Mouse (Mus musculus) inflammation-experienced regulatory T-cells, adult 6 months (primary cell): Measurements from ENCODE around the gene Ube3c. TPM values are rescaled to one million over a fixed set of nuclear protein-coding genes. Genes with fewer than 3 reads are reported as not detected.
A peak's percentile ranks its signal among the peaks of the same experiment; 100 is the strongest.
"Not testable (repeated sequence)": the region's sequence is repeated elsewhere in the genome, so short reads cannot be mapped to it uniquely, and the experiment has no call there.

ENCODE experiments used
- ATAC-seq: one replicate; pipeline ENCODE4 v1.8.0; 2017
- polyA plus RNA-seq, 3 experiments: library from polyadenylated mRNA; unstranded; fragments of 100-300 nt; shearing (Covaris generic); gene quantifications; one replicate each; pipeline ENCODE4 v1.2.1; 2017

Gene Ube3c
- 10 to 100 TPM; 16.3 to 23.7 (median 21.3) TPM for polyA plus RNA-seq

DNA sequence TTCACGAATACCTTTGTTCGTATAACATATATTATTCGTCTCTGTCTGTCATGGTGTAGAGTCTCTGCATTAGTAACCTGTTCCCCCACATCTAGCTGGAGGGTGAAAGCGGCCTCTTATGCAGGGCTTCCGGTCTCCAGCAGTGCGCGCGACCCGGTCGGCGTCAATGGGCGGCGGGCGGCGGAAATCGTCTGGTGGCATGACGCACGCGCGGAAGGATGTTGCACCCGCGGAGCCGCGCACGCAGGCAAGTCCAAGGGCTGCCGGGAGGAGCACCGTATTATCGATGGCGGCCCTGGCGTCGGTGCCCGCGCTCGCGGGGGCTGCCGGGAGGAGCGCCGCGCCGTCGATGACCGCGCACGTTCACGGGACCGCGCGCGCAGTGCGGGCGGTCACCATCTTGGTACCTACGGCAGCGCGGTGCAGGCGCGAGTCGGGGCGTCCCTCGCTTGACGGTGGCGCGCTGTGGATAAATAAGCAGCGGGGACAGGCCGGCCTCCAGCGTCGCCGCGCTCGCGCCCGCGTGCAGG is at the start of gene Ube3c:
TSS of gene Ube3c (plus strand) at position 395 of the 530 bp plus-strand sequence.
- peak; percentile 92 for ATAC-seq

DNA sequence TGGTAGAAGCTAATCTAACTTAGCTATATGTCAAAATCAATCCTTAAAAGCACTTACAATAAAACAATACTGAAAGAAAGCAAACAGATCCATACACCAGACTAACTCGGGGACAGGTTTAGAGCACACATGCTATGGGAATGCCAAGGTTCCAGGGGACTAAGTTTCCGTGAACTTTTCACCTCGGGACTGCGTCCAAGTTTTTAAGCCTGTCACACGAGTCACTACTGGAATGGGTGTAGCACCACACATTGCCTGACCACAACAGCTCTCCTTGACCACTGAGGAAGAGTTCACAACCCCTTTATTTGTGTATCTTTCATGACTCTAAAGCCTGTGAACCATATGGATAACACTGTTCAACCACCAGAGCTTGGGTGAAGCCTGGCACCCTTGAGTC is 8.9 kb upstream of the Ube3c start:
- ATAC-seq, result no peak

DNA sequence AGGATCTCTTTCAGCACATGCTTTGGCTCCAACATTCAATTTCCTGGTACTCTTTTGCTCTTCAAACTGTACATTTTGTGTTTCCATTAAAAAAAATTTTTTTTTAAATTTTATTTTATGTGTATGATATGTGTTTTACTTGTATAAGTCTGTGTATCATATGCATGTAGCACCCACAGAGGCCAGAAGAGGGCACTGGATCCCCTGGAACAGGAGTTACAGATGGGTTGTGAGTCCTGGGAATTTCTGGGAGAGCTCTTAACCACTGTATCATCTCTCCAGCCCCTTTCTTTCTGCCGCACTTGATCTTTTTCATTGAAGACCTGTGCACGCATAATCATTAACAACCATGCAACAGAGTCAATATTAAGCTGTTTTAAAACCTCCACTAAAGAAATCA is 8.4 kb upstream of the Ube3c start:
- no peak for ATAC-seq

DNA sequence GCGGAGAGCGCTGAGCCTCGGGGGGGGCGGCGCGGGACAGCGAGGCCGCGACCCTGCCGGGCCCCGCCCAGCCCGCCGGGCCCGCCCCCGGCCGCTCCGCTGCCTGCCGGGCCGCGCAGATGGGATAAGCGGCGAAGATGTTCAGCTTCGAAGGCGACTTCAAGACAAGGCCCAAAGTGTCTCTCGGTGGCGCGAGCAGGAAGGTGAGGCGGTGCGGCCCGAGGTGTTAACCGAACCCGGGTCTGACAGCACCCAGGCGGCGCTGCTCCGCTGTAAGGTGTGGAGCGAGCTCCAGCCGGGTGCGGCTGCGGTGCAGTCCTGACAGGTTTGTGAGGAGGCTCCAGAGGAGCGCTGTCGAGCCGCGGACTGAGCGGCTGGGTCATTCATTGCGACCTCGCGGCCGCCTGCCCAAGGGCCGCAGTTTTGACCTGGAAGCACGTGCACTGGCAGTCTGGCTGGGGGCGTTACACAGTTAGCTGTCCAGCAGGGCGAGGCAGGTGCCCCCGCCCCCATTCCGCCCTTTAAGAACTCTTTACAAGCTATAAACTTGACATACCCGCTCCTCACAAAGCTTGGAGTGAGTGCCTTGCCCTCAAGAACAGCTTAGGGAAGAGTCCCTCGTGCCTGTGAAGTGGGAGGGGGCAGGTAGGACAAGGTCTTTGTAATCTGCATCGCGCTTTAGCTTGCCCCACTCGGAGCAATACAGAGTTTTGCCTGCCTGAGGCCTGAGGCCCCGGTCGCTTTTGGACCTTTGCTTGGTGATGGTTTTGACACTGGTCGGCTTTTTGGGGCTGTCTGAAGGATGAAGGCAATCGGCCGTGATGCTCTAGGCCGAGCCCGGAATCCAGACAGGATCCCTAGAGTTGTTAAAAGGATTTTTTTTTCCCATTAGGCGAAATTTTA is 587 bp downstream of the Ube3c start:
- peak; percentile 23 for ATAC-seq

DNA sequence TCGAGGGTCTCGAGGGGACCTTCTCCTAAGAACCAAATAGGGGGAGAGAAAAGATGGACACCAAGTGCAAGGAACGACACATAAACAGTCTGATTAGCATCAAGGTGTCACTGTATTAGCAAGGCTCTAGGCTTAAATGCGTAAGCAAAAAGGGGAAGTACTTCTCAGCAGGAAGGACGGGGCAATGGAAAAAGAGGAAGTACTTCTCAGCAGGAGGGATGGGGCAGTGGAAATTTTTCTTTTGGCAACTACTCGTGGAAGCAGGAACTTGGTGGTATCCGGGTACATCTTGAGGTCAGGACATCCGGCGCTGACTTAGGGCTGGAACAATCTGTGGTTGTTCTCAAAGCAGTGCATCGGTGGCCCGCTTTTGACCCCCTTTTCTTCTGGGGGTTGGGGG is 5.2 kb downstream of the Ube3c start:
- not testable (repeated sequence) for ATAC-seq

DNA sequence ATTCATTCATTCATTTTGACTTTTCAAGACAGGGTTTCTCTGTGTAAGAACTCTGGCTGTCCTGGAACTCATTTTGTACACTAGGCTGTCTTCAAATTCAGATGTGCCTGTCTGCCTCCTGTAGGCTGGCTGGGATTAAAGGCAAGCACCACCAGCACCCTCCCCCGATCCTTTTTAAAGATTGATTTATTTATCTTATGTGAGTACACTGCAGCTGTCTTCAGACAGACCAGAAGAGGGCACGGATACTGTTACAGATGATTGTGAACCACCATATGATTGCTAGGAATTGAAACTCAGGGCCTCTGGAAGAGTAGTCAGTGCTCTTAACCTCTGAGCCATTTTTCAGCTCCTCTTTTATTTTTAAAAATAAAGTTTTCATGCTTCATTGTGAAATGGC is 6.0 kb downstream of the Ube3c start:
- no peak for ATAC-seq

DNA sequence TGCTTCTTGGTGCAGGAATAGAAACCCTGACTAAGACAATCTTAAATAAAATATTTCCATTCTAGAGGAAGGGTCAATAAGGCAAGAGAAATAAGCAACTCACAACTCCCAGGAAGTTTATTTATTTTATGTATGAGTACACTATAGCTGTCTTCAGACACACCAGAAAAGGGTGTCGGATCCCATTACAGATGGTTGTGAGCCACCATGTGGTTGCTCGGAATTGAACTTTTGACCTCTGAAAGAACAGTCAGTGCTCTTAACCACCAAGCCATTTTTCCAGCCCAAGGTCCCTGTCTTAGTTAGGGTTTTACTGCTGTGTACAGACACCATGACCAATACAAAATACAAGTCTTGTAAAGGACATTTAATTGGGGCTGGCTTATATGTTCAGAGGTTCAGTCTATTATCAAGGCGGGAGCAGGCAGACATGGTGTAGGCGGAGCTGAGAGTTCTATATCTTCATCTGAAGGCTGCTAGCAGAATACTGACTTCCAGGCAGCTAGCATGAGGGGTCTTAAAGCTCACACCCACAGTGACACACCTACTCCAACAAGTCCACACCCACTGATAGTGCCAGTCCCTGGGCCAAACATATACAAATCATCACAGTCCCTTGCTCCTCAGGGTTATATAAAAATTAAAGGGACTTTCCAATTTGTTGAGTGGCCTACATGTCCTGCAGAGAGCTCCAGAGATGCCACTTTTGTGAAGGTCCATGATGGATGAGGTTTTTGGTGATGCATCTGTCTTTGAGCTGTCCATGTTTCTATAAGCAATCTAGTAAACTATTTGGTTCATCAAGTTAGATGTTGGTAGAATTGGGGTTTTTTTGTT is 9.0 kb downstream of the Ube3c start:
- no peak for ATAC-seq

DNA sequence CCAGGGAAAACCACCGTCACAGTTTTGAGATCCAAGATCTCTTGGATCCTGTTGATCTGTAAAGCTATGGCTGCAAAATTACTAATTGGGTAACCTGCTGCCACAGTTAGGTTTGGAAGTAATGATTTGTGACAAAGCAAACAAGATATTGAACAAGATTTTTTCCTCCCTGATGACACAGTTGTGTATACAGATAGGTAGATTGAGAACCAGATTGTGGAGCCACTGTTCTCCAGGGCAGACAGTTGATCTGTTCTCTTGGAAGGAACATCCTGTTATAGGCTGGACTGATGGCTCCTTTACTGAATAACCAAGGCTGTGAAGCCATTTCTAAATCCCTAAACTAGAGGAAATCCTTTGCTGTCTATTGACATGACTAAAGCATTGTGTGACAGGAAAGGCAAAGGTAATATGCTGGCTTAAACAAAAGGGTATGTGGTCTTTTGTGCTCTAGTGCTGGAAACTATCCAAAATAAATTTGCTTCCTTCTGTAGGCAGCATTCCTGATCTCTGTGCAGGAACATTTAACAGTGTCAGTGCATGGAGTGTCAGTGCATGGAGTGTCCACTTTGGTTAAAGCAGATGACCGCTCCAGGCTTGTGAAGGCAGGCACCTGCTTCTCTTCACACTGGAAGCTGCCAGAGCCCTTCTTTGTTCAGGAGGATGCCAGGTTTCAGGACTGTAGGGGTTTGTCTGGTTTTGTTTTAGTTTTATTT is 15.0 kb downstream of the Ube3c start:
- no peak for ATAC-seq

DNA sequence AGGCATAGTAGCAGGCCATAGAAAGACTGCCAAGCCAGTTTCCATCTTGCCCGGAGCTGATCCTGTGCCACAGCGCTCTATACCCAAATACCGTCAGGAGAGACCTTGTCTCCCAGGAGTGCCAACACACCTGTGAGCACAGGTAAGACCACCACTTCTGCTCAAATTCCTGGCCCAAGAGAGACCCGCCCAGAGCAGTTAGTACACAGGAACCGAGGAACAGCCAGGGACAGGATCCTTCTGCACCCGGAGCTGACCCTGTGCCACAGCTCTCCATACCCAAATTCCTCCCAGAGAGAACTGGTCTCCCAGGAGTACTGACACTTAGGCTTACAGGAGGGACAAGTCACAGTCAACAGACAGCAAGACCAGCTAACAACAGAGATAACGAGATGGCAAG is 23.1 kb downstream of the Ube3c start:
- ATAC-seq, result not testable (repeated sequence)

DNA sequence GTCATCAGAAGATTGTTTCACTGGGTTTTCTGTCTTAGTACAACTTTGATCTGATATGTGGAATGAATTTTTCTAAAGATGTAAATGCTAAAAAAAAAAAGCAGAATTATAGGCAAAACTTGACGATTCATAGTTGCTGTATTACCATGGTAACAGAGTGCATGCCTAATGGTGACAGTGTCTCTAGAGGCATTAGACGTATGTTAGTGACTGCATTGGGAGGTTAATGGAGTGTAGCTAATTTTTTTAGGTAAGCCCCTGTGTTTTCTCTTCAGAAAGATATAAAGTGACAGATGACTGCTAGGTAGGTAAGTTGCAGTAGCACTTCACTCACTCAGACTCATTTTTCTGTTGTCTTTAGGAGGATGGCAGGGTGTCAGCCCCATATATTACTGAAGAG is 37.5 kb downstream of the Ube3c start:
- ATAC-seq, result no peak

DNA sequence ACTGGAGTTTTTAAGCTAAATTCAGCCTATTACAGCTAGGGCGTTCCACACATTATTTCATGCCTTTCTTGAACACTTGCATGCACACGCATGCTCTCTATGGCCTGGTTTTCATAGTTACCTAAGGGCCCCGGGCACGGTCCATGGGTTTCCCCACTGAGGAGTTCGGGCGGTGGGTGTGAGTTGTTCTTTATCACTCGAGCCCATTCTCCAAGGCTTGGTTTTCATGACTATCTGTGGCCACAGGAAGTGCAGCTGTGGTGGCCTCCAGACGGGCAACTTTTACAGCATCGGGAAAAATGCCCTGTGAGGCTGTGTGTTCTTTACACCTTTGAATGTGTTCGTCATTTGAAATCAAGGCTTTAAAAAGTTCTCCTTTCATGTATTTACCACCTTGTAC is 56.6 kb downstream of the Ube3c start:
- no peak for ATAC-seq

DNA sequence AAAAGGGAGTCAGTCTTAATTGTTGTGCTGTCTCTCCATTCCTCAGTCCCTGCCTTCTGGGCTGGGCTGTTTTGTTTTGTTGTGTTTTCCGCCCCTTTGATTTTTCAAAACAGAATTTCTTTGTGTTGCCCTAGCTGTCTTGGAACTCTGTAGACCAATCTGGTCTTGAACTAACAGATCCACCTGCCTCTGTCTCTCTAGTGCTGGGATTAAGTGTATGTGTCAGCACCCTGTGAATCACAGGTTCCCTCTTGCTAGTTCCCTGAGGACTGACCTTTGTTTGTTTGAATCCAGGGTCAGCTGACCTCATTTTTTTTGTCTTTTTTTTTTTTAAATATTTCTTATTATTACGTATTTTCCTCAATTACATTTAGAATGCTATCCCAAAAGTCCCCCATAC is 60.9 kb downstream of the Ube3c start:
- no peak for ATAC-seq

DNA sequence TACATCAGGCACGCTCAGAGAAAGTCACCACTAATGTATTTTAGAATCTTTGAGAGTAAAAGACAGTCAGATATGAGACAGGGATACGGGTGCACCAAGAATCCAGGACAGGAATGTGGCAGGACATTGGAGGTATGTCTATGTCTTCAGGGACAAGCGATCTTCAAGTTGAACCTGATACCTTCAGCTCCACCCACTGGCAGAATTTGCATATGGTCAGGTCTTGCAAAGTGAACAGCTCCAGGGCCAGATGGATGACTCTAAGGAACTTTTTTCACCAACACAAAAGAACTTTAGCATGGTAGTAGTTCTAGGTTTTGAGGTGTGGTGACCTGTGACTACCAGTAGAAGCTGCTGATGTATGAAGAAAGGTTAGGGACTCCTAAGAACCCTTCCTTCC is 62.7 kb downstream of the Ube3c start:
- no peak for ATAC-seq

DNA sequence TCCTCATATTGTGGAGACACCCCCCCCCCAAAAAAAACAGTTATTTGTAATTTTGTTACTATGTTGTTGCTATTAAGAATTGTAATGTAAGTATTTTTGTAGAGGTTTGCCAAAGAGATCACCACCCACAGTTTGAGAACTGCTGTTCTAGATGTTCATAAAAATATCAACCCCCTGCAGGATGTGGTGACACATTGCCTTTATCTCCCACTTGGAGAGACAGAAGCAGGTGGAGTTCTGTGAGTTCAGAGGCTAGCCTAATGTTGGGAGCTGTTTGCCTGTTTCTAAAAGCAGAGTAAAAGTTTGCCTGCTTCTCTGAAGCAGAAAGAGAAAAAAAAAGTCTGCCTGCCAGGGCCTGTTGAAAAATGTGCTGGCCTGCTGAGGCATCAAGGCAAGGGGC is 67.3 kb downstream of the Ube3c start:
- ATAC-seq, result no peak

DNA sequence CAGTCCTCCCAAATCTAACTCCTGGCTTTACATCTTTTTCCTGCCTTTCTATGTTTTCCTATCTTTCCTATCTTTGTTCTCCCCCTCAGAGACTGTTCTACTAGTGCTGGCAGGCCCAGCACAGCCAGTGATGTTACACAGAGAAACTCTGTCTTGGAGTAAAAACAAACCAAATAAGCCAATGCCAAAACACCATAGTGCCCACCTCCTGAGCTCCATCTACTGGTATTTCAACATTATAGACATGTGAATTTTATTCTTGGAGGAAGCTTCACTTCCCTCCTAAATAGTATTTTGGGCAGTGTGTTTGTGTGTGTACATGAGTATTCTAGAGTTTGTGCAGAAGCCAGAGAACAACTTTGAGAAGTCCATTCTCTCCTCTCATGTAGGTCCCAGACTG is 67.8 kb downstream of the Ube3c start:
- ATAC-seq, result no peak

DNA sequence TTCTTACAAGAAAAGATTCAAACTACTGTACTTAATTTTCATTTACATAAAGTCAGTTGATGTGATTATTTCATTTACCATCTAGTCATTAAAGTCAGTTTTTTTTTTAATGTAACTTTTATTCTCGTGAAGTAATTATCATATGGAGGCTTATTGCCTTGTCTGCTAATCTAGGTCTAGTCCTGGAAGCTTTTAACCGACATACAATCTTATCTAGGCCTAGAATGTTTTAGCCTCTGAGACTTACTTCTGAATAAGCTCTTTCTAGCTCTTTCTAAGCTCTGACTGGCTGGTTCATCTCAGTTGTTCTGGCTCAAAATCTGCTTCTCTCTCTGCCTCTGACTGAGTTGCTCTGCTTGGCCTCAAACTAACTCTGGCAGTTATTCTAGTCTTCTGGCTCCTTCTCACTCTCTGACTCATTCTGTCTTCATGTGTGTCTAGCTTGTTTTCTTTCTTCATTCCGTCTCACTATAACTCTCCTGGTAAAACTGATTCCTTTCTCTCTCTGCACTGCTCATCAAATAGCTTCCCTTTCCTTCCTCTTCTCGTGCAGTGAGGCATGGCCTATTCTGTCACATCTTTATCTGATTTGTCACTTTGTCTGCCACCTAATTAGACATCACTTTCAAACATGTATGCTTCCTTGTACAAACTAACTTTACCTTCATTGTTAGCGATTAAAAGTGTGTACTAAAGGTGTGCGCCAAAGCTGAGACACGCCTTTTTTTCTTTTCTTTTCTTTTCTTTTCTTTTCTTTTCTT is 72.3 kb downstream of the Ube3c start:
- ATAC-seq, result no peak

DNA sequence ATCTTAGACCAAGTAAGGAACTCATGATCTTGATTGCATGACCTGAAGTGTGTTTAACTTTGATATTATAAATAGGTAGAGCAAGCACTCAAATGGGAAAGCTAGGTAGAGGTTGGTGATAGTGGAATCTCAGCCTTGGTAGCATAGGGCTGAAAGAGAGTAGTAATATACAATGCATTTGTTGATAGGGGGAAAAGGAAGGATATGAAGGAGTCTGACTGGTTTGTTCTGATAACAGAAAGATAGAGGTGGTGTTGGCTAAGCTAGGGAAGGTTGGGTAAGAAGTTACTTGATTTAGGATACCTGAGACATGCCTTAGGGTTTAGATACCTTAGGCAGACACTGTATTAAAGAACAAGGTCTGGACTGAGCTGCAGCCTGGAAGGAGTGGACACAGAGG is 82.7 kb downstream of the Ube3c start:
- no peak for ATAC-seq

DNA sequence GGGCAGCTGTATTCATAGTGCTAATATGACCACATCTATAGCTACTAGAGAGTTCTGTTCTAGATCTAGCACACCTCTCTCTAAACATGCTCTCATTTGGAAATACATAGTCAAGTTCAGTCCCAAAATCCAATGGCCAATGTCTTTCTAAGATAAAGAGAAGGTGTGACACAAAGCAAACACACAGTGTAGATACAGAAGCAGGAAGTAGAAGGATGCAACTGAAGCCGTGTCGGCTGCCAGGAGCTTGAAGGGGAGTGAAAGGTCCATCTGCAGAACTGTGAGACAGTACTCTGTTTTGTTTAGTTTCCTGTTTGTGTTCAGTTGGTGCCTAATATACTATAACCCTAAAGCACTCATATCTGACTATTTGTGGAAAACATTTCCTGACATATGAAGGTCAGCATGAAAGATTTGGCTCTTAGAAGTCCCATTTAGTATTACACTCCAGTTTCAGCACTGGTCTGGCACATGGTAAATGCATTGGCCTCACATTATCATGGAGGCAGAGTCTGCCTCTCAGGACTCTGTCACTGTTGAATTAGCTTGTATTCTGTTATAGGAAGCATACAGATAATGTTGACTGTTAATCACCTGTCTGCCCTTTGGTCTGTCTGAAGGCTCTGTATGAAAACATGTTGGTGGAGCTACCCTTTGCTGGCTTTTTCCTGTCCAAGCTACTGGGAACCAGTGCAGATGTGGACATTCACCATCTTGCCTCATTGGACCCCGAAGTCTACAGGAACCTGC is 88.7 kb downstream of the Ube3c start:
- no peak for ATAC-seq

DNA sequence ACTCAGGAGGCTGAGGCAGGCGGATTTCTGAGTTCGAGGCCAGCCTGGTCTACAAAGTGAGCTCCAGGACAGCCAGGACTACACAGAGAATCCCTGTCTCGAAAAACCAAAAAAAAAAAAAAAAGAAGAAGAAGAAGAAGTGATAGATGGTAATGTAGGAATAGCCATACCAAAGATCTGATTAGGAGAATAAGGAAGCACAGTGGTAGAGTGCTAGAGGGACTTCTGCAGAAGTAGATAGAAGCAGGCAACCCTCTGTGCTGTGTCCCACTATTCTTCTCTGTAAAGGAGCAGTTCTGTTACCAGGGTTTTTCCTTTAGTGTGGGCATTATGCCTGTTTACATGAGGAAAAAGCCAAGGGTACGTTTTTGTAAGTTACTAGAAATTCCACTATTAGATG is 92.2 kb downstream of the Ube3c start:
- not testable (repeated sequence) for ATAC-seq

DNA sequence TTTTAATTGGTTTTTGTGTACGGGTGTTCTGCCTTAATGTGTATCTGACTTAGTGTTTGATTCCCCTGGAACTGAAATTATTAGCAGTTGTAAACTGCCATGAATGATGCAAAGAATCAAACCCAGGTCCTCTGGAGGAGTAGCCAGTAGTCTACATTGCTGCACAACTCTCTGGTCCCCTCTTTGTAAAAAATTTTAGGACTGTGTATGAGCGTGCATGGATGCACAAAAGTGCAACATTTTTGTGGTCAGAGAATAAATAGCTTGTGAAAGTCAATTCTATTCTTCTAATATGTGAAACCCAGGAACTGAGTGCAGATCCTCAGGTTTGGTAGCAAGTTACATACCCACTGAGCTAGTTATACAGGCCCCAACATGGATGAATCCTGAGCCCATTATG is 96.3 kb downstream of the Ube3c start:
- ATAC-seq, result no peak

DNA sequence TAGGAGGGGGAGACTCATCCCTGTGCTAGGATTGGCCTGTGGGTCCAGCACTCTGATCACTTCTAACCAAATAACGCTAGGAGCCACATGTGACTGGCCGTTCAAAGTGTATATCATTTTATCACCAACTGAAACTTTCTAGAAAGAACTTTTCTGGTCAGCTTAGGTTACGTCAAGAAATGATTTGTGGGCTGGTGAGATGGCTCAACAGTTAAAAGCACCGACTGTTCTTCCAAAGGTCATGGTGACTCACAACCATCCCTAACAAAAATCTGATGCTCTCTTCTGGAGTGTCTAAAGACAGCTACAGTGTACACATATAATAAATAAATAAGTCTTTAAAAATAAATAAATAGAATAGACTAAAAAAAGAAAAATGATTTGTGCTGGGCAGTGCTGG is 103.5 kb downstream of the Ube3c start:
- ATAC-seq, result no peak
